Mouse (Mus musculus) midbrain, embryonic 16.5 days (tissue): ENCODE results near the gene Epb41l2. TPM values are rescaled to one million over a fixed set of nuclear protein-coding genes. Genes with fewer than 3 reads are reported as not detected.

ENCODE experiments used
- ATAC-seq: fragments of 200-750 bp; cut with Nextera tagmentation; 2 replicates; pipeline ENCODE4 v1.8.0; 2017; ENCODE audit warnings: moderate TSS enrichment
- H3K27ac ChIP-seq: fragments of 300-500 bp; sonication (generic); 2 replicates; pipeline ENCODE4 v1.5.1; 2014; ENCODE audit warnings: mild to moderate bottlenecking, low read length, mixed read lengths
- H3K27me3 ChIP-seq: fragments of 300-500 bp; sonication (generic); 2 replicates; pipeline ENCODE4 v1.6.1; 2014; ENCODE audit warnings: low read depth, low read length, mixed read lengths; ENCODE audit not compliant: control insufficient read depth, insufficient read depth
- H3K36me3 ChIP-seq: fragments of 300-500 bp; sonication (generic); 2 replicates; pipeline ENCODE4 v1.6.1; 2014; ENCODE audit warnings: mild to moderate bottlenecking, low read length, moderate library complexity, mixed read lengths; ENCODE audit not compliant: control insufficient read depth, insufficient read depth
- H3K4me1 ChIP-seq: fragments of 300-500 bp; sonication (generic); 2 replicates; pipeline ENCODE4 v1.6.1; 2014; ENCODE audit warnings: mild to moderate bottlenecking, low read length, mixed read lengths; ENCODE audit not compliant: control insufficient read depth, insufficient read depth
- H3K4me2 ChIP-seq: fragments of 300-500 bp; sonication (generic); 2 replicates; pipeline ENCODE4 v1.6.1; 2014; ENCODE audit warnings: mild to moderate bottlenecking, low read length, mixed read lengths
- H3K4me3 ChIP-seq: fragments of 300-500 bp; sonication (generic); 2 replicates; pipeline ENCODE4 v1.5.1; 2014; ENCODE audit warnings: low read depth, mild to moderate bottlenecking, low read length, moderate library complexity, mixed read lengths
- H3K9ac ChIP-seq: fragments of 300-500 bp; sonication (generic); 2 replicates; pipeline ENCODE4 v1.6.1; 2014; ENCODE audit warnings: low read depth, low read length, mixed read lengths
- H3K9me3 ChIP-seq: fragments of 300-500 bp; sonication (generic); replicated peaks from 2 replicates; pipeline ENCODE4 v1.6.1; 2014; ENCODE audit warnings: mild to moderate bottlenecking, low read length, mixed read lengths; ENCODE audit not compliant: control insufficient read depth, poor library complexity, severe bottlenecking
- WGBS: fragments of 180-500 bp; shearing (Covaris S2); extraction: QIAGEN DNeasy Blood & Tissue Kit; methylation state at CpG from one replicate; pipeline ENCODE4 v1.1.7; 2014; 5-methylcytosine and 5-hydroxymethylcytosine counted together
- polyA plus RNA-seq: library from polyadenylated mRNA; unstranded; fragments of >200 nt; fragmentation: Nextera tagmentation; extraction: Ambion mirVana; gene quantifications from 2 replicates; pipeline ENCODE4 v1.2.1, GENCODE M21; 2015

The Epb41l2 gene
- polyA plus RNA-seq: 25.7 and 31.9 TPM in 2 replicates

DNA sequence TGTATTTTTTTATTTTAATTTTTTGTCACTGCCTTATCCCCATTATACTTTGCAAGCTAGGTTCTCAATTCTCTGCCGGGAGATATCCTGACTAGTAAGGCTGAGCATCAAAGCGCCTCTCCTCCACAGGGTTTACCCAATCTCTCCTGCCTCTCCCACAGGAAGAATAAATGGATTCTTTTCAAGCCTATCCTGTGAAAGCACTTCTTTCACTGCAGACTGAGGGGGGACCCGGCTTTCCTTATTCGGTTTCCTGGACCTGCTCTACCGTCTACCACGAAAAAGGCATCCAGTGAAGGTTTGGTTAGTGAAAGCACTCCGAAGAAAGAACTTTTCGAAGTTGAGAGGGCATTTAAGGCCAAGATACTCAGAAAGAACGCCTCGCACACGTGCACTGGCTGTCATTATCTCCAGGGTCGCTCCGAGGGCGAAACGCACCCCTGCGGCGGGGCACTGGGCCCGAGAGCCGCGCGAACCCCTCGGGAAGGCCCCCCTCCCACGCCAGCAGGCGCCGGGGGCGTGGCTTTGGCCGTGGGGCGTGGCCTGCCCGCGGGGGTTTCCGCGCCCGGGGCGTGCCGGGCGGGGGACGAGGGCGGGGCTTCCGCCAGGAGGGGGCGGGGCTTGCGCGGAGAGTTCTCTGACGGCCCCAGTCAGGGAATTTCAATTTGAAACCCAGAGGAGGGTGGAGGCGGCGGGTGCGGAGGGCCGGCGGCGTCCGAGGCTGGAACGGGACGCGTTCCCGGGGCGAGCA lies at the start of gene Epb41l2:
Gene Epb41l2 (plus strand): TSS at position 591 of the 751 bp plus-strand sequence.
- H3K9ac ChIP-seq: peak within 1 kb of the TSS; percentile 84
- no peaks in the 10 kb centered on the region for H3K36me3 ChIP-seq
- ATAC-seq: peak; percentile 91
- H3K9me3 ChIP-seq: no peaks in the 10 kb centered on the region
- no peaks in the 10 kb centered on the region for H3K27me3 ChIP-seq
- WGBS: under 1% methylated on average over 50 of the region's 55 CpGs
- peak within 1 kb of the TSS; percentile 73 for H3K27ac ChIP-seq
- peak within 1 kb of the TSS; percentile 84 for H3K4me3 ChIP-seq
- H3K4me1 ChIP-seq: peaks cover 9% of the 10 kb centered on the region; the same call in 1 of the 2 replicates
- peak within 1 kb of the TSS; percentile 82 for H3K4me2 ChIP-seq

DNA sequence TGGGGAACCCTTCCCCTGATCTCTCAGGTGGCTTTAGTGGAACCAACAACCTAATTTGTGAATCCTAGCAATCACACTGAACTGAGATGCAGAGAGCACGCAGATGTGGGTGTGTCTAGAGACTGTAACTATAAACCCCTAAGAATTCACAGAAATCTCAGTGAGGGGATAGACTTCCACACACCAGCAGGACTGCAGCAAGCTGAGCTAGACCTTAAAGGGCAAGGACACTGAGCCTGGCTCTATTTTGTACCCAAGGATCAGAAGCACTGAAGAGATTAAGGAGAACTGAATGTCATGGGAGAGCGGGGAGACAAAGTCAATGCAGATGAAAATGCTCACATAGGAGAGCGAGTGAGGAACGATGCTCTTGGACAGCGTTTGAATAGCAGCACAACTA lies 49.6 kb upstream of the Epb41l2 start:
- no peak overlapping the region for H3K9ac ChIP-seq
- no peak overlapping the region for H3K27ac ChIP-seq
- no peak overlapping the region for H3K4me2 ChIP-seq
- ATAC-seq: no peak
- WGBS: 80% methylated on average over 5 of the region's 5 CpGs
- no peaks in the 10 kb centered on the region; the same call in 1 of the 2 replicates for H3K4me1 ChIP-seq
- no peaks in the 10 kb centered on the region for H3K36me3 ChIP-seq
- H3K27me3 ChIP-seq: no peaks in the 10 kb centered on the region
- no peaks in the 10 kb centered on the region for H3K9me3 ChIP-seq
- no peak overlapping the region for H3K4me3 ChIP-seq

GRCm38 (mm10) chr10:25310736-25311135 lies 48.9 kb upstream of the Epb41l2 start:
- Histone ChIP-seq H3K27ac (no peak overlapping the region), H3K36me3 (no peaks in the 10 kb centered on the region), H3K4me1 (no peaks in the 10 kb centered on the region; the same call in 1 of the 2 replicates), H3K9ac (no peak overlapping the region), H3K4me2 (no peak overlapping the region), H3K4me3 (no peak overlapping the region), H3K9me3 (no peaks in the 10 kb centered on the region), H3K27me3 (no peaks in the 10 kb centered on the region)
- ATAC-seq: no peak
- 74% methylated on average over 4 of the region's 4 CpGs for whole genome bisulfite sequencing

DNA sequence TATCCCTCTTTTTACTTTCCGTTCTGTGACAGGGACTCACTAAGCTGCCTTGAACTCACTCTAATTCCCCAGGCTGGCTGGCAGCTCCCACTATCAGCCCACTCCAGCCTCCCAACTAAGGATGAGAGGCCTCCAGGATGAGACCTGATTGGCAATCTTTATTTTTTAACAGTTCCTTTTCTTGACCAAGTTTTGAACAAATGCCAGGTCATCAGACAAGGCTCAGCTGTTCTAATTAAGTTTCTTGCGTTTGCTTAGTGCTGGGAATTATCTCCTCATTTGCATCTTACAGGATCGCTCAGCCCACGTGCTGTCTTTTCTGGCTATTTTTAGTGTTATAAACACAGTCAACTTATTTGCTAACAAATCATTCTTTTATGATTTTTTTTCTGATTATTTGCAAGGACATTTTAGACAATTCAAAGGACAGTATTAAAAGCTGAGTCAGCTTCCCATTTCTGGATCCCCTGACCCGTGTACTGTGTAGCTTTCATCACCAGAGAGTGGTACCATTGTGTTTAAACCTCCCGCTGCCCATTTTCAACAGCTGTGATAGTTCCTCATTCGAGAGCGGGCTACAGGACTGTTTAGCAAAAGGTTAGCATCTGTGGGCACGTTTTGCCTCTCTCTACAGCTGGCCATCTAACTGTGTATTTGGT lies 47.9 kb upstream of the Epb41l2 start:
- no peak overlapping the region for H3K4me2 ChIP-seq
- peak; percentile 72; the same call in 1 of the 2 replicates for ATAC-seq
- H3K9ac ChIP-seq: no peak overlapping the region
- no peaks in the 10 kb centered on the region for H3K36me3 ChIP-seq
- no peaks in the 10 kb centered on the region; the same call in 1 of the 2 replicates for H3K4me1 ChIP-seq
- H3K9me3 ChIP-seq: no peaks in the 10 kb centered on the region
- 22% methylated on average over 9 of the region's 9 CpGs for WGBS
- no peak overlapping the region for H3K4me3 ChIP-seq
- no peak overlapping the region for H3K27ac ChIP-seq
- H3K27me3 ChIP-seq: no peaks in the 10 kb centered on the region

GRCm38 (mm10) chr10:25313856-25314584 lies 45.6 kb upstream of the Epb41l2 start:
- no peak overlapping the region for H3K9ac ChIP-seq
- peak overlapping the region; percentile 3 for H3K4me2 ChIP-seq

GRCm38 (mm10) chr10:25317665-25318064 lies 41.9 kb upstream of the Epb41l2 start:
- Histone ChIP-seq H3K4me2 (no peak overlapping the region), H3K27ac (no peak overlapping the region), H3K9me3 (no peaks in the 10 kb centered on the region), H3K9ac (no peak overlapping the region), H3K36me3 (no peaks in the 10 kb centered on the region), H3K4me1 (peaks cover 2% of the 10 kb centered on the region; the same call in 1 of the 2 replicates), H3K4me3 (no peak overlapping the region), H3K27me3 (no peaks in the 10 kb centered on the region)
- ATAC-seq: peak; percentile 57; the same call in 1 of the 2 replicates

More at GRCm38 (mm10) chr10:25313856-25314584, 45.6 kb upstream of the Epb41l2 start:
- no peak overlapping the region for H3K27ac ChIP-seq
- ATAC-seq: no peak
- WGBS: 8% methylated on average over 17 of the region's 17 CpGs
- H3K9me3 ChIP-seq: no peaks in the 10 kb centered on the region
- H3K4me3 ChIP-seq: no peak overlapping the region
- H3K27me3 ChIP-seq: no peaks in the 10 kb centered on the region
- peaks cover 2% of the 10 kb centered on the region; the same call in 1 of the 2 replicates for H3K4me1 ChIP-seq
- H3K36me3 ChIP-seq: no peaks in the 10 kb centered on the region

- H3K9ac ChIP-seq: no peak overlapping the region
- peaks cover 2% of the 10 kb centered on the region; the same call in 1 of the 2 replicates for H3K4me1 ChIP-seq
- WGBS: 89% methylated on average over 5 of the region's 5 CpGs
- no peak overlapping the region for H3K27ac ChIP-seq
- H3K27me3 ChIP-seq: no peaks in the 10 kb centered on the region
- H3K36me3 ChIP-seq: no peaks in the 10 kb centered on the region
- H3K4me2 ChIP-seq: no peak overlapping the region
- no peak overlapping the region for H3K4me3 ChIP-seq
- no peaks in the 10 kb centered on the region for H3K9me3 ChIP-seq
- no peak for ATAC-seq
Measured at GRCm38 (mm10) chr10:25318405-25318804, 41.2 kb upstream of the Epb41l2 start.

- Histone ChIP-seq H3K9me3 (no peaks in the 10 kb centered on the region), H3K27ac (no peak overlapping the region), H3K9ac (no peak overlapping the region), H3K4me1 (peaks cover 2% of the 10 kb centered on the region; the same call in 1 of the 2 replicates), H3K36me3 (no peaks in the 10 kb centered on the region), H3K4me3 (no peak overlapping the region), H3K27me3 (no peaks in the 10 kb centered on the region), H3K4me2 (no peak overlapping the region)
- no peak for ATAC-seq
Measured at GRCm38 (mm10) chr10:25319531-25319930, 40.1 kb upstream of the Epb41l2 start.
